Mouse (Mus musculus) CD8-positive naive resting alpha-beta T cell, adult 2 months (primary cell): Measurements from ENCODE around the gene Epas1.

Source experiments
- DNase-seq, 2 experiments: peaks; one replicate each; pipeline ENCODE4 v3.0.0; 2022; ENCODE audit warnings: low read depth in 2 of 2, low spot score in 2 of 2

The Epas1 gene

DNA sequence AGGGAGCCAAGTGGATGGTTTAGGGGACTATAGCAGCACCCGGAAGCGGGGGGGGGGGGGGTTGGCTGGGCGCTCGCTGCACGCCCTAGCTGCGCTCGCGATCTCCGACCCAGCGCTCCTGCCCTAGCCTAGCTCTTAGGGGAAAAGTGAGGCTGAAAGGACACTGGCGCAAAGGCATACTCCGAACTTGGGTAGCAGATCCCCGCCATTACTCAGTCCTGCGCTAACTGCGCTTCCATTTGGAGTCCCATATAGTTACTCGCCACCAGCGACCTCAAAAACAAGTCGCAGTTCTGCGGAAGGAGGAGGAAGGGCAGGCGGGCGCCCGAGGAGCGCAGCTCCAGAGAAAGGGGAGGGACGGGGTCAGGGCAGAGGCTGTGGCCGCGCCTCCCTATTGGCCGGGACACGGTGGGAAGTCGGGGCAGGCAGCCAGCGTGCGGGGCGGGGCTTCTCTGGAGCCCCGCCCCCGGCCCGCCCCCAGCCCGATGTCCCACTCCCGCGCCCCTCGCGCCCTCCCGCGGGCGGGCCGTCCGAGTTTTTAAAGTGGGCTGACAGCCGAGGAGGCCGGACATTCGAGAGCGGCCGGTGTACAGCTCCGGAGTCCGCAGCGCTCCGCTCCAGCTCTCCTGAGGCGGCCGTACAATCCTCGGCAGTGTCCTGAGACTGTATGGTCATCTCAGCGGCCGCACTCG, at the start of gene Epas1:
Epas1 (plus strand) TSS at position 571 of the 692 bp plus-strand sequence.
- DNase-seq, result peak; percentile 47 to 60

DNA sequence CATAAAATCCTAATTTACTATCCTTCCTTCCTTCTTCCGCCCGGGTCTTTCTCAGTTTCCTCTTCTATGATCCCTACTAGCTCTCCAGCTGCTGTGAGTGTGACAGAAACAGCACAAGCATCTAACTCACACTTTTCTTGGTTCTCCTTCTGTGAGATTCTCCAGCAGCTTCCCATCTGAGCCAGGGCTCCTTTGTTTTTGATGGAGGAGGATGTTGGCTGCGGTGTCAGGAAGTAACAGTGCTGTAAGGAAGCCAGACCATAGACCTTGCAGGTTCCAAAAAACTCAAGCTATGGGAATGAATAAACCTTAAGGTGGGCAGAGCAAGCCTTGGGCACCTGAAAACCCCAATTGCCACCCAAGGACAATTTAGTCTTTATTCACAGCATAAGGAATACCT, 48.3 kb upstream of the Epas1 start:
- DNase-seq, result no peak

DNA sequence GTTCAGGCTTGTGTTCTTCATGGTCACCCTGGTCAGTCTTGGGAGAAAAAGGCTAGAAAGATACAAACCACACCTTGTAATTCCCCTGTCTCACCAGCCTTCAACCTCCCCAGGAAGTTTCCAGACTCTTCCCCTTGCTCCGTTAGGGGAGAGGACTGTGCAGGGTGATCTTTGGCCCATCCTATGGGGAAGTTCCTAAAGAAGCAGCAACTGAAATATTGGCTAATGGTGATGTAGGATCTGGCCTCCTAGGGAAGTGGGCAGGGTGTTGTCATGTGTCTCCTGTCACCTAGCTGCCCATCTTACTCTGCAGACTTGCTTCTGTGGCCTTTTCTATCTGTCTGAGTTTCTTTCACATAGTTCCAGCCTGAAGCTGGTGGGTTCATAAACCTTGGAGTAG, 47.0 kb upstream of the Epas1 start:
- no peak for DNase-seq

DNA sequence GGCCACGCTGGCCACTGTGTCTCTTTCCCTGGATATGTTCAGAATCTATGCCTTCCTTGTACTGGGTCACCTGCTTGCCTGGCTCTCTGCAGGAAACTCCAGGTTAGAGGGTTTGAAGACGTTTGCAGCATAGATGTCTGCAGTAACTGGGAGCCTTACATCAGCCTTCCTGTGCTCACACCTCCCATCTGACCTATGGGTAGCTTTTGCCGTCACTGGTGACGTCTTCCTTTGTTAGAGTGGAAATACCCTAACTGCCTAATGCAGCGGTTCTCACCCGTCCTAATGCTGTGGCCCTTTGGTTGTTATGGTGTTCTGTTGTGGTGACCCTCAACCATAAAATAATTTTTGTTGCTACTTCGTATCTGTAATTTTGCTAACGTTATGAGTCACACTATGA, 43.7 kb upstream of the Epas1 start:
- no peak for DNase-seq

DNA sequence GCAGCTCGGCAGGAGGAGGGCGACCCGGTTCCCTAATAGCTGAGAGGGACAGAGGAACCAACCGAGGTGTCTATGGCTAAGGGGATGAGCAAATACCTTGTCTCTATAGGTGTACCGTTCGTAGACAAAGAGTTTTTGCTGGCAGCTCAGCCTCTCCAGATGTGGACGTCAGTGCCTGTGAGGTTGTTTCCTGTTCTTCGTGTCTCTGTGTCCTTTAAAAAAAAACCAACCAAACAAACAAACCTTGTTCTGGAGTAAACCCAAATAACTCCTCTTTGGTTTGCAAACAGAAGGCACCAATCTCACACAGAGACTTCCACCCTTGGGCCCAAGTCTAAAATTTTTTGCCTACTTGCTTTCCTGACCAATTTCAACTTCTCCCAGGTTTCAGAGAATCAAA, 43.1 kb upstream of the Epas1 start:
- no peak for DNase-seq

DNA sequence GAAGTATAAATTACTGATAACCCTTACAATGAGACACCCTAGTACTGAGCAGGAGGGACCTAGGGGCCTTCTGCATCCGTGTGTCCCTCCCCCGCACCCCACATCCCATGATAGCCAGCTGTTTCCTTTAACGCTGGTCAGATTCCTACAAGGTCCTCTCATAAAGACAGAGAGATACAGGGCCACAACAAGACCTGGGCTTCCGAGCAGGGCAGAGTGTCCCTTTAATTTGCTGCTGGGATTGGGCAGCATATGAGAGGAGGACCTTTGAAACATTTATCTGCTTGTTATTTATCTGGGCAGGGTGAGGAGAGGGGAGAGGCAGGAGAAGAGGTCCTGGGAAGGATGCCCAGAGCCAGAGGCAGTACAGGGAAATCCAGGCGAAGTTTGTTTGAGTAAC, 41.6 kb upstream of the Epas1 start:
- no peak for DNase-seq

DNA sequence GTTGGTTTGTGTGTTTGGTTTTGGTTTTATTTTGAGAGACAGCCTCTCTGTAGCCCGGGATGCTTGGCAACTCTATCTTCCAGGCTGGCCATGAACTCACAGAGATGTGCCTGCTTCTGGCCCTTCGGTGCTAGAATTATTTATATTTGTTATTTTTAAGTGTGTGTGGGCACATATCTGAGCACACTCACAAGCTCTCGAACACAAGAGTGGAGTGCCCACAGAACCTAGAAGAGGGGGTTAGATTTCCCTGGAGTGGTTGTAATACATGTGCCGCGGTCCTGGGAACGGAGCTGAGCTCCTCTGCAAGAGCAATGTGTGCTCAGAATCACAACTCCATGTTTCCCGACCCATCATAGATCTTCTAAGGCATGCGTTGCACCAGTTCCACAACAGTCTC, 40.9 kb upstream of the Epas1 start:
- no peak for DNase-seq

DNA sequence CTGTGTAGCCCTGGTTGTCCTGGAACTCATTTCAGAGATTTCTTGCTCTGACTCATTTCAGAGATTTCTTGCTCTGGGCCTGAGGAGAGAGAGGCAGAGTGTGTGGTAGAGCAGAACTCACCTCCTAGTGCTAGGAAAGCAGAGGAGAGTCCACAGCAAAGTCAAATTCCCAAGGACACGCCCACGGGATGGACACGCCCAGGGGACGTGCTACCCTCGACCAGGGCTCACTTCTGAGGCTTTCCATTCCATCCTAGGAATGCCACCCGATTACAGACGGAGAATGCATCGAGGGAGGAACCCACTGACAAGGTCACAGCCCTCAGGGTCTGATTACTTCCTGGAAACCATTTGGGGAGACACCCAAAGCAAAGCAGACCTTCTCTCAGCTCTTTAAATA, 39.9 kb upstream of the Epas1 start:
- DNase-seq, result no peak

DNA sequence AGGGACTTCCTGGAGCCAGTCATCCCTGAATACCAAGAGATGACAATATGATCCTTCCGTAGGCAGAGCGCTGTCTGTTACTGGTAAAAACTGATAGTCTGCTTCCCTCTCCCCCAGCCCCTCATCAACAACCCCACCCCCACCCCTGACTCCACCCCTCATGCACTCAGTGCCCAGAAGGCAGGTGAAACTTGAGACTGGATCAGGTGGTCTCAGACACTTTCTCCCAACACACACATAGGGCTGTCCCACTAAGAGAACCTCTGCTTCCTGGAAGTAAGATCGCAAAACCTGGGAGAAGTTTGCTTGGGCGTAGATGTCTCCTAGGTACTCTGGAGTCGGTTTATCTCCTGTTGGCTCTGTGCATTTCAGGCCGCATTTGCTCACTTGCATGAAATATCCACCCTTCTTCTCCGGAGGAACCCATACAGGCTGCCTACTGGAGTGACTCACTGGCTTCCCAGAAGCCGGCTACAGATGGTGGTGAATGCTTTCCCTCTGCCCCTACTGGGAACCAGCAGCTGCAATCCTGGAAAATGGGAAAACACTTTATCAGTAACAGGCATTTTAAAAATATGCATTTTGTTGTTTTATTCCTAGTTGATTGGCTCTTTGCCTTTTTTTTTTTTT, 28.6 kb upstream of the Epas1 start:
- no peak for DNase-seq

DNA sequence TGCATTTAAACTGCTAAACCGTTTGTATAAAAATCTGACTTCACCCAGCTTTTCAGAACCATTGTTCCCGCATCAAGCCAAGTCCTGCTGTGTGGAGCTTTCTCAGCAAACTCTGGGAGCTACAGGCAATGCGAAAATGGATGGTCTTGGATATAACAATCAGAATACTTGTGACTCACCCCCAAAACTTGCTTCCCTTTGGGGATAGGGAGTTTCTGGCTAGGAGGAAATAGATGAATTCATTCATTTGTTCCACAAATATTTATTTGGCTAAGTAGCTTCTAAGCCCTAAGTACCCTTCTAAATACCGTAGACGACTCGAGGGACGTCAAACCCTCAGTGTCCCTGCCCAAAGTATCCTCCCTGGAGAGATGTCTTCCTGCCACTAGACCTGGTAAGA, 27.0 kb upstream of the Epas1 start:
- no peak for DNase-seq

DNA sequence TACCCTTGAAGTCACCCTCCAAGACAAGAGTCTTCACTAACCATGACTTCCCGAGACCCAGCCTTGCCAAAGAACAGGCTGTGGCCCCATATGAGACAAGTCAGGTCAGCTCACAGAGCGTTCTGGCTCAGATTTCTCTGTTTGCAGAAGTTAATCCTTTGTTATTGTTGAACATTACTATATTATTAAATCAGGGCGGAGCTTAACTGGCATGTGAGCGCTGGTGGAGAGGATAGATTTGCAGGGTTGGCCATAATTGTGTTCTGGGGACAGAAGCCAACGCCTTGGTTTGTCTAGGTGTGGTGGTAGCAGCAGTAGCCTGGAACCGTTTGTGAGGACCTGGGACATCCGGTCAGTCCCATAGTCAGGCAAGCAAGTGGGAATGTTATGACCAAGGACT, 26.5 kb upstream of the Epas1 start:
- DNase-seq, result no peak

DNA sequence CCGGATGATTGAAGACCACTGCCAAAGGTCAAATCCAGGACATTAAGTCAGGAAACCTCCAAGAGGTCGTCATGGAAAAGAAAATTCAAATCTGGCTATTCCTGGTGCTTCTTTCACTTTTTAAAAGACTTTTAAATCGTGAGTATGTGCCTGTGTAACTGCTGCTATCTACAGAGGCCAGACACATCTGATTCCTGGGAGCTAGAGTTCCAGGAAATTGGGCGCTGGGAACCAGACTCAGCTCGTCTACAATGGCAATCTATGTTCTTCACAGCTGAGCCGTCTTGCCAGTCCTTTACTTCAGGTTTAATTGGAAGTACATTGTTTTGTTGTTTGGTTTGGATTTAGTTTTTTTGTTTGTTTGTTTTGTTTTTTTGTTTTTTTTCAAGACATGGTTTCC, 22.2 kb upstream of the Epas1 start:
- no peak for DNase-seq

DNA sequence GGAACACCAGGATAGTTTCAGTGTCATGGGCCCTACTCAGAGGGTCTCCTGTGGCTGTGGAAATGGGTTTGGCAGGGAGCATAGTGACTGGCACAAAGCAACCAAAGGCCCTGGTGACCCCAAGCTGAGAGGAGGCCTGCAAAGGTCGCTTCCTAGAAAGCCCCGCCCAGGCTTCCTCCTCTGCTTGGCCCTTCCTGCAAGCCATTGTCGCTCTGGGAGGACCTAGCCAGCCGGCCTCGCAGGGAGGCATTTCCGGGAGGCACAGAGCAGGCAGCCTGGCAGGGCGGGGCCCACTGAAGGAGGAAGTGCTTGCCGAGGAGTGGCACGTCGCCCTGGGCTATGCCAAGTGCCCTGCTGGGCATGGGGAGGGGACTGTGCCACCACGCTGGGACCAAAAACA, 21.5 kb upstream of the Epas1 start:
- DNase-seq, result peak; percentile 58 to 65

DNA sequence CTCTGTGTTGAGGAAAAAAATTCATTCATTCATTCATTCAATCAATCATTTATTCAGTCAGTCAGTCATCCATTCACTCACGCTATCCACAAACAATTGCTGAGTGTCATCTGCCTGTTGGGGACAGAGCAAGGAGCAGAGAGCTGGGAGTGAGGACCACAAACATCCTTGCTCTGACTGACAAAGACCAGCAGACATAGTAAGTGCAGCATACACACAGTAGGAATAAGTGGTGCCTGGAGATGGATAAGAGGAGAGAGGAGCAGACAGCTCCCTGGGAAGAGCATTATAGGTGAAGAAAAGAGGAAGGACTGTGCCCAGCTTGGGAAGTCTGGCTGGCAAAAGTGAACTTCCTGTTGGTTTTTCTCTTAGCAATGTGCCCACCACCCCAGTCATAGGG, 21.0 kb upstream of the Epas1 start:
- DNase-seq, result no peak

DNA sequence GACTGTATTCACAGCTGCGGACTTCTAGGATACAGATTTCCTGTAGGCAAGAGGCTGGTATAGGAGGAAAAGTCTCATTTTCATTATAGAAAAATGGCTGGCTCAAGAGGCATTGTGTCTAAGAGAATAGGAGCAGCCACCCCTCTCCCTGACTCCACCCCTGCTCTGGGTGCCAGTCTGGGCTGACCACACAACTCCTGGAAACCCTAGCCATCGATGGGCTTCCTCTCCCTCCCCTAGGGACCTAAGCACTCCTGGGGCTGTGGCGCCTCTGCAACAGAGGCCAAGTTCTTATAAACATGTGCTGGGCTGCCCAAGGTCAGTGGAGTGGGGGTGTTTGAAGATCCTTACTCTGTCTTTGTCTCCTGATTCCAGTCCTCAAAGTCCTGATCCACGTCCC, 19.9 kb upstream of the Epas1 start:
- DNase-seq, result no peak

DNA sequence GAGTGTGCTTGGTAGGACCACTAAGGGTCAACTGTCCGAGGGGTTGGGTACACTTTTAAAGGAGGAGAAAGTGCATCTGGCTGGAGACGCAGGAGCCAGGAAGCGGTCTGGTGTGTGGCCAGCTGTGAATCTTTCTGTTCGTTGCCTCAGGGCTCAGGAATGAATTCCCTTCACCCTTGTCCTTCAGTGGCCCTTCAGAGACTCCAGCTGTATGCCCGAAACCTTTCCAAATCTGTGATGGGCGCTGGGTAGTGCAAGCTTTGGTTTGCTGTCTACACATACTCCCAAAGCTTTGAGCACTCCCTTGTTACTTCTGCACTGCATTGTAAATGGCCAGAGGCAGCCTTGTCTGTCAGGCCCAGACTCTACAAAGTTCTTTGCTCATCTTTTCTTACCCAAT, 15.0 kb upstream of the Epas1 start:
- DNase-seq, result no peak

DNA sequence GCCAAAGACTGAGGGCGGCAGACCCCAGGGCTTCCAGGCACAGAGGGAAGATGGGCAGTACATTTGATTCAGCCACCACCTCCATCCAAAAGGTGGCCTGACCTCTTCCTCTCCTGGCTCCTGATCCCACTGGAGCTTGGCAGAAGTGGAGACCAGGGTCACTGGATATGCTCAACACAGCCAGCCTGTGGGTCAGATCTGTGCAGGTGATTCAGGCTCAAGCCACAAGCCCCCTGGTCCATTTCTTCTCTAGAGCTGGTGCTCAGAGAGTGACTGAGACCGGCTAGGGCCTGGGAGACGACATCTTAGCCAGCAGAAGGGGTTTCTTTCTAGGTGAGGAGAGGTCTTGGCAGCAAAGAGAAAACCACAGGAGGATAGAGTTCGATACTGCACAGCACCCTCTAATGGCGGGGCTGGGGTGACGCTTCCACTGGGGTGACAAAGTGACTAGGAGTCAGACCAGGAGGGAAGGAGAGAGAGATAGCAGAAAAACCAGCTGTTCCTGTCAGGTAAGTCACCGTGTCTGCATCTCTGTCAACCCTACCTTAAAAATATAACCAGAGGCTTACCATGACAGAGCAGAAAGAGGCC, 10.1 kb upstream of the Epas1 start:
- no peak for DNase-seq

DNA sequence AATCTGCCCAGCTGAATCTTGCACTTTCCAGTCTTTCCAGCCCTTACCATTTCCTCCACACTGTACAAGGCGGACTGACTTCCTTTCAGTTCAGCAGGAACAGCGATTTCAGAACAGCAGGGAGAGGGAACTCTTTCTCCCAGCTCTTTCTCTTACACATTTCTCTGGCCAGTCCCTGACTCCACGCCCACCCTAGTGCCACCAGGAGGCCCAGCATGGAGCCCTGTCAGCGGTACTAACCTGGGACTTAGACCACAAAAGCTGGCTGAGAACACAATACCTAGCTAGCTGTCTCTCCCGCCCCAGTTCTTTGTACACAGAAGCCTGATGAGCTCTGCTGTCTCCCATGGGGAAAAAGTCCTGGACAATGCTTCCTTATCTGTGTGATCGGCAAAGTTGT, 8.6 kb upstream of the Epas1 start:
- no peak for DNase-seq

DNA sequence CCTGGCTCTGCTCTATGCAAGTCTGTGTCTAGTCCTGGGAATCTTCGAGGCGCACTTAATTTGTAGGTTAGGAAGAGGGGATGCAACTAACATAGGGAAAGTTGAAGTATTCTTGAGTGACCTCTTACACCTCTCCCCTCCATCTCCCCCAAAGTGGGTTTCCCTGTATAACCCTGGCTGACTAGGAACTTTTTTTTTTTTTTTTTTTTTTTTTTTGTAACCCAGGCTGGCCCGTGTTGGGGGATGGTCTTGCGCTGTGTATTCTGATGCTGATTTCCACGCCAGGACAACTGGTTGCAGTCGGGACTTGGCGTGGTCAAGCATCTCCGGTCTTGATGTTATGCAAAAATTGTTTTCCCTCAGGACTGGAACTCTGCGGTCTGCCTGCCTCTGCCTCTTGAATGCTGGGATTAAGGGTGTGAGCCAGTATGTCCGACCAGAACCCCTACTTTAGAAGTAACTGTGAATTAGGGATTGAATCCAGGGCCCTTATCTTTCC, 2.1 kb upstream of the Epas1 start:
- DNase-seq, result no peak

DNA sequence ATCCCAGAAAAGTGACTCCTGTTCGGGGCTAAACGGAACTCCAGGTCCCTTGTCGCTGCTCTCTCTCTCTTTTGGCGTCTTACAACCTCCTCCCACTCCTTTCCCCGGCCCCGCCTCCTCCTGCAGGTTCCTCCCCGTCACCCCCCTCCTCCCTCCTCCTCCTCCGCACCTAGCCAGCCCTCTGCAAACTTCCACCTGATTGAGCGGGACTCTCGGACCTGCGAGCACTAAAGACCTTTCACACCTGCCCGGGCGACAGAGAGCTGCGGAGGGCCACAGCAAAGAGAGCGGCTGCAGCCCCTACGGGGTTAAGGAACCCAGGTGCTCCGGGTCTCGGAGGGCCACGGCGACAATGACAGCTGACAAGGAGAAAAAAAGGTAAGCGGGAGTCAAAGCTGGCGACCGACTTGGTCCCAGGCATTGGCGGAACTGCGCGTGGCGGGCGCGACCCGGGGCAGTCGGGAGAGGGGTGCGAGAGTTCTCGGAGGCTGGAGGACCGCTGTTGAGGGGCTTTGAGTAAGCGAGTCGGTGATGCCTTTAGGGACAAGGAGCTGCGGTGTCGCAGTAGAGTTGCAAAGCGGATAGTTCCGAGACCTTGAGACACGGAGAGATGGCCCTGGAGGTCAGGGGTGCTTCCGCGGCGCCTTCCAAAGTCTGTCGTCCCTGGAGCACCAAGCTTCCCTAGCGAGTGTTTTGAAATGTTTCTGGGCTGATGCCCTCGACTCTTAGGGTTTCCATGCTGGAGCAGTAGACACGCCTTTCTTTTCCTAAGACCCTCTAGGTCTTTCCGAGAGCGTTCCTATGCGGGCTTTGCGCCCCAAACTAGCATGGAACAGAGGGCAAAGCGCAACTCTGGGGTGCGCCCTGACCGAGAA, 668 bp downstream of the Epas1 start:
- DNase-seq, result peak; percentile 27 to 51

DNA sequence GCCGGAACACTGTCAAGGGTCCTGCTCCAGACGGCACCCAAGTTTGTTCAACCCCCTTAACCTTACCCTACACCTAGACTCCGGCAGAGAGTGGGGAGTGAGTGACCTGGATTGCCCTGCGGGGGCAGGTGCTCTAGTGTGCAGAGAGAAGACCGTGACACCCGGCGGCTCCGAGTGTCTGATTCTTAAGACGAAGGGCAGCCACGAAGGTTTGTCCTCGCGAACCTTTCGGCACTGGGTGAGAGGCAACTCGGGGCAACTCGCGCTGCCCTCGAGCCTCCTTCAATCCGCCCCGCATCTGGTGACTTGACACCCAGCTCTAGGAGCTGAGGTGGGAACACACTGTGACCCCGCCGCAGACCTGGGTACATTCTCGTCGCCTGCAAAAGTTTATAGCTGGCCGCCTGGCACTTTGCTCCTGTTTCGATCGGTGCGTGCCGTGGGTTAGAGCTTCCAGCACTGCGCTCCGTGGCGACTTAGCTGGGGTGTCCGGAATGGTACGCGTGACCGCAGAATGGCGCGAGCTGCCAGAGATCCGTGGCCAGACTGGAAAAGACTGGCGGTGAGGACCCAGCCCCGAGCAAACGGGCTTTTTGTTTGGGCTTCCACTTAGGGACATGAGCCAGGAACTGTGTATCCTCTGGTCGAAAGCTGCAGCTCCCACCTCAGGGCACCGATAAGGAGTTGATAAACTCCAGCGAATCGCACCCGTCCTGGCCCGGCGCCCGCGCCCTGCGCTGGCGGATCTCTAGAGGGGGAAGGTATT, 1.5 kb downstream of the Epas1 start:
- DNase-seq, result peak; percentile 23 to 38
